Mouse (Mus musculus) ES-E14 (cell line): Measurements from ENCODE around the gene Wdr18.

Experiments
- CHD2 ChIP-seq: IDR thresholded peaks from 2 replicates; pipeline ENCODE4 v1.6.1; 2014; ENCODE audit warnings: mild to moderate bottlenecking, low read depth, low read length, inconsistent platforms
- MAFK ChIP-seq: IDR thresholded peaks from 2 replicates; pipeline ENCODE4 v1.6.1; 2014; ENCODE audit warnings: mild to moderate bottlenecking, low read depth, low read length, inconsistent platforms; ENCODE audit not compliant: insufficient read depth
- ZC3H11A ChIP-seq: IDR thresholded peaks from 2 replicates; pipeline ENCODE4 v1.6.1; 2012; ENCODE audit warnings: low read depth, mild to moderate bottlenecking, inconsistent platforms, low read length, borderline replicate concordance

DNA sequence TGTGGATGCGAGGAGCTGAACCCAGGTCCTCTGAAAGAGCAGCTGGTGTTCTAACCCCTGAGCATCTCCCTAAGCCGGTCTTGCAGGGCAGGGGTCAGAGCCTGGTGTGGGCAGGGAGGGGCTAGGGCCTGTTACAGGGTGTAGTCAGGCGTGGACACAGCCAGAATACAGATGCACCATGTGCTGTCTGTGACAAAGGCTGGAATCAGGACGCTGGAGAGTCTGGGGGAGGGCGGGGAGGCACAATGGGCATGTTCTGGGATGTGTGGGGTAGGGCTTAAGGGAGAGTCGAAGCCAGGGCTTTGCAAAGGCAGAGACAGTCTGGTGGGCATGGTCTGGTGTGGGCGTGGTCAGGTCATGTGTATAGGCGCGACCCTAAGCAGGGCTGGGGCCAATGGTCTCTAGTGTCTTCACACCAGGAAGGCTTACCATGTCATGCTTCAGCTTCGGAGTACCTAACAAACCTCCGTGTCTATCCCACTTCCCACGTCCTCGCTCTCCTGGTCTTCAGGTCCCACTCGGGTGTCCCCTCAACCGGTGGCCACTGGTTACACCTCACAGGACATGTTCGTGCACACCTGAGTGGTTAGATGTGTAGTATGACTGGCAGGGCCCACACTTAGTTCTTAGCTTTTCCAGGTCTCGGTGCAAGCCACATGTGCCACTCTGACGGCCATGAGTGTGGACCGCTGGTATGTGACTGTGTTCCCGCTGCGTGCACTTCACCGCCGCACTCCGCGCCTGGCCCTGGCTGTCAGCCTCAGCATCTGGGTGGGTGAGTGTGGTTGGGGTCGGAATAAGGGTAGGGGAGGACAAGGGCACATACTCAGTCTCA lies 39.7 kb upstream of the Wdr18 start:
- TF ChIP-seq MAFK (no peak), CHD2 (no peak), ZC3H11A (no peak)
